In the genomic region with DNA sequence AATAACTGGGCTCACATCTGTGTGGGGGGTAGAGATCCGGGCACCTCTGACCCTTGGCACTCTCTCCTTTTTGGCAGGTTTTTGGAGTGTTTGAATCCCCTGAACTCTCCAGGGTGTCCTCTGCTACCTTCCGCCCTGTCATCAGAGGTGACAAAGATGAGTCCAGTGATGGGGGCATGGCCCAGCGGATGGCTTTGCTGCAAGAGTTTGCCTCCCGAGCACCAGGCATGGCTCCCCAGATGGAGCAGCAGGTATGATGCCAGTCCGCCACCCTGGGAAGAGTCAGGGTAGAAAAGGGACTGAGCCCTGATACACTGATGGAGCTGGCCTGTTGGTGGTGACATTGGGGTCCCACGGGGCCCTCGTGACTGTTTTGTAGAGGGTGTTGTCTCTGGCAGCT, we compare ENCODE assay signal across 12 mouse cellular contexts. TPM values are rescaled to one million over a fixed set of nuclear protein-coding genes. Genes with fewer than 3 reads are reported as not detected.
DNase-seq lines count a peak whose midpoint lies in the region; TF ChIP-seq lines count a peak whose summit lies in the region.
"Had no signal": no experiment of that assay in that cellular context is flagged by ENCODE, and none has a peak within 500 bp of the region (broad histone marks: within the 10 kb centered on the region; RNA-seq: fewer than 3 reads in every experiment).

No protein-coding gene starts in this region.

- no peak overlapping the region for H3K4me3 ChIP-seq in gastrocnemius, adult 2 months
- H3K4me3 ChIP-seq: forebrain, embryonic 10.5 days; forebrain, embryonic 15.5 days; hindbrain, embryonic 12.5 days; hindbrain, embryonic 15.5 days had no signal

- no peak for TF ChIP-seq CTCF in gastrocnemius, adult 2 months (IDR thresholded peaks at IDR 0.05)

- DNase-seq in adrenal gland, postnatal 25 days, result peak; percentile 0
- DNase-seq in adrenal gland, adult 8-10 months, result no peak
- DNase-seq in cerebellum, adult 9-10 months, result peak; percentile 65
- DNase-seq in cerebellum, adult 18-20 months, result no peak
- DNase-seq in gastrocnemius, adult 2 months, result peak; percentile 16
- no peak for DNase-seq in gastrocnemius, adult 18-20 months (ENCODE audit: low spot score)
- peak; percentile 12 for DNase-seq in left cerebral cortex, postnatal 4 days
- DNase-seq in left cerebral cortex, adult 9 months (ENCODE audit: low spot score in 2 of 2), result no peak

- H3K27ac ChIP-seq in gastrocnemius, adult 2 months, result no peak overlapping the region
- H3K27ac ChIP-seq: forebrain, embryonic 10.5 days; forebrain, embryonic 15.5 days; hindbrain, embryonic 12.5 days; hindbrain, embryonic 15.5 days had no signal

- intact Hi-C loops in gastrocnemius, adult 2 months (cut with DNase I), result no loop called here
- intact Hi-C loops in left cerebral cortex, postnatal 4 days (cut with DNase I), result no loop called here

RNA-seq across cellular contexts. Expression of a gene that starts 16.8 kb away (rescaled TPM):
- 42.4 and 58.1 TPM in 2 replicates for total RNA-seq in adrenal gland, postnatal 25 days (2021)
- 10 to 100 TPM; 43.6 to 74.0 (median 59.1) TPM for total RNA-seq in adrenal gland, adult 8-10 months (2022)
- total RNA-seq in gastrocnemius, adult 2 months (2021), result 10 to 100 TPM in 1 of 2 experiments, 1 to 10 TPM in 1; 9.8 to 13.6 TPM
- 10 to 100 TPM in 1 of 2 experiments, 1 to 10 TPM in 1; 9.0 to 12.8 TPM for total RNA-seq in gastrocnemius, adult 18-20 months (2021)
- 100 to 1,000 TPM; 183 to 185 TPM for total RNA-seq in left cerebral cortex, postnatal 4 days (2021)

RNA-seq across cellular contexts. Expression of a gene that starts 23.4 kb away (rescaled TPM):
- 6.4 and 6.8 TPM in 2 replicates for total RNA-seq in adrenal gland, postnatal 25 days (2021)
- 10 to 100 TPM in 3 of 4 experiments, 1 to 10 TPM in 1; 9.1 to 21.7 (median 15.5) TPM for total RNA-seq in adrenal gland, adult 8-10 months (2022)
- total RNA-seq in gastrocnemius, adult 2 months (2021), result 1 to 10 TPM; 1.7 to 4.0 TPM
- 1 to 10 TPM; 1.3 to 3.4 TPM for total RNA-seq in gastrocnemius, adult 18-20 months (2021)
- 1 to 10 TPM; 6.2 to 6.6 TPM for total RNA-seq in left cerebral cortex, postnatal 4 days (2021)

RNA-seq across cellular contexts. Expression of a gene that starts 58.5 kb away (rescaled TPM):
- total RNA-seq in adrenal gland, postnatal 25 days (2021), result 7.9 and 12.8 TPM in 2 replicates
- total RNA-seq in adrenal gland, adult 8-10 months (2022), result 10 to 100 TPM in 3 of 4 experiments, 1 to 10 TPM in 1; 8.7 to 20.1 (median 15.9) TPM
- under 1 TPM; 0.64 to 0.81 TPM for total RNA-seq in gastrocnemius, adult 2 months (2021)
- under 1 TPM; 0.59 to 0.90 TPM for total RNA-seq in gastrocnemius, adult 18-20 months (2021)
- total RNA-seq in left cerebral cortex, postnatal 4 days (2021), result 1 to 10 TPM in 1 of 2 experiments, under 1 TPM in 1; 0.62 to 1.9 TPM

Comparison
In these comparisons a context has a peak if more than half of its experiments do, and no peak if none do; other contexts are left out.
1. DNase-seq: peak in adrenal gland, postnatal 25 days (single experiment), cerebellum, adult 9-10 months (single experiment), gastrocnemius, adult 2 months (single experiment) and left cerebral cortex, postnatal 4 days (single experiment); none in adrenal gland, adult 8-10 months (single experiment), cerebellum, adult 18-20 months (0 of 2), gastrocnemius, adult 18-20 months (single experiment) and left cerebral cortex, adult 9 months (0 of 2).